Mouse (Mus musculus) kidney, adult 8-10 months (tissue): ENCODE results near the gene Gm10340.
A peak's percentile ranks its signal among the peaks of the same experiment; 100 is the strongest.
"Not testable (repeated sequence)": the region's sequence is repeated elsewhere in the genome, so short reads cannot be mapped to it uniquely, and the experiment has no call there.

ENCODE experiments used
- DNase-seq, 2 experiments: peaks; one replicate each; pipeline ENCODE4 v3.0.0; 2022

Gm10340 gene

GRCm38 (mm10) chr14:3133697-3134096 lies at the start of gene Gm10340:
TSS of gene Gm10340 (plus strand) at chr14:3133997.
- not testable (repeated sequence) for DNase-seq

- peak; percentile 1 to 5 for DNase-seq
Observed at GRCm38 (mm10) chr14:3116051-3116450, 17.7 kb upstream of the Gm10340 start.

- not testable (repeated sequence) for DNase-seq
Observed at GRCm38 (mm10) chr14:3187955-3188354, 54.2 kb downstream of the Gm10340 start, which contains the start of gene Gm5795. TSS of gene Gm5795 (plus strand) at chr14:3188255.
